In genomic region chr2:118606032-118606431, GRCm38 (mm10) we compare ENCODE assay signal across 8 mouse cellular contexts. TPM values are rescaled to one million over a fixed set of nuclear protein-coding genes. Genes with fewer than 3 reads are reported as not detected.
DNase-seq lines count a peak whose midpoint lies in the region; ATAC-seq and TF ChIP-seq lines count a peak whose summit lies in the region.

No protein-coding gene starts in this region.

- TF ChIP-seq POLR2A in kidney, adult 2 months (IDR thresholded peaks at IDR 0.05; ENCODE audit: low read depth, low read length) = no peak
- no peak for TF ChIP-seq POLR2A in ES-Bruce4 (IDR thresholded peaks at IDR 0.05; ENCODE audit: insufficient read depth, low read length)
- no peak for TF ChIP-seq POLR2A in lung, adult 2 months (IDR thresholded peaks at IDR 0.05; ENCODE audit: borderline replicate concordance, extremely low read depth, low read depth, low read length)

- no peak overlapping the region for H3K4me3 ChIP-seq in kidney, adult 2 months (ENCODE audit: insufficient read depth, low read depth, low read length)
- no peak overlapping the region for H3K4me3 ChIP-seq in kidney, embryonic 16.5 days (ENCODE audit: low read length)
- no peak overlapping the region for H3K4me3 ChIP-seq in ES-Bruce4 (ENCODE audit: low read depth, low read length)
- H3K4me3 ChIP-seq in lung, adult 2 months (replicated peaks; ENCODE audit: extremely low read depth, low read depth, low read length) = no peak overlapping the region

- ATAC-seq in kidney, embryonic 16.5 days (ENCODE audit: low FRiP score, low TSS enrichment) = no peak

- no peaks in the 10 kb centered on the region for H3K36me3 ChIP-seq in kidney, adult 2 months (ENCODE audit: control insufficient read depth, insufficient read depth, low read length)
- peaks cover 61% of the 10 kb centered on the region for H3K36me3 ChIP-seq in kidney, embryonic 16.5 days (ENCODE audit: insufficient read depth, low read length)
- peaks cover 80% of the 10 kb centered on the region for H3K36me3 ChIP-seq in ES-Bruce4 (ENCODE audit: control insufficient read depth, insufficient read depth, low read length, poor library complexity, severe bottlenecking)

- H3K27ac ChIP-seq in kidney, adult 2 months (ENCODE audit: insufficient read depth, low read depth, low read length) = no peak overlapping the region
- H3K27ac ChIP-seq in kidney, embryonic 16.5 days (ENCODE audit: low read length) = no peak overlapping the region
- no peak overlapping the region for H3K27ac ChIP-seq in ES-Bruce4 (ENCODE audit: insufficient read depth, low read length)

- peak; percentile 58 for DNase-seq in kidney, adult 2 months
- peak; percentile 79 for DNase-seq in ZHBTc4 (ENCODE audit: low read depth, low spot score)
- DNase-seq in gastrocnemius, postnatal 10 days = peak; percentile 50
- DNase-seq in lung, adult 2 months = peak; percentile 63
- peak; percentile 55 to 77 for DNase-seq in spleen, postnatal 4 days (ENCODE audit: low spot score in 2 of 2)
- DNase-seq in right cerebral cortex, postnatal 10 days (ENCODE audit: low spot score in 2 of 2) = no peak

- TF ChIP-seq CTCF in kidney, adult 2 months (conservative IDR thresholded peaks at IDR 0.05; ENCODE audit: insufficient read depth, insufficient read length, low read depth, low read length) = peak; percentile 84
- peak; percentile 65 for TF ChIP-seq CTCF in ES-Bruce4 (IDR thresholded peaks at IDR 0.05; ENCODE audit: low read depth, low read length)
- peak; percentile 74 for TF ChIP-seq CTCF in lung, adult 2 months (IDR thresholded peaks at IDR 0.05; ENCODE audit: insufficient read depth, low read length)

- 84% methylated on average over 2 of the region's 2 CpGs for WGBS in kidney, adult 2 months
- 82% methylated on average over 2 of the region's 2 CpGs for whole genome bisulfite sequencing in kidney, embryonic 16.5 days
- 86% methylated on average over 2 of the region's 2 CpGs for WGBS in lung, adult 2 months

- no peak for TF ChIP-seq EP300 in ES-Bruce4 (IDR thresholded peaks at IDR 0.05; ENCODE audit: insufficient read depth, low read depth, low read length)

- H3K9ac ChIP-seq in kidney, embryonic 16.5 days (replicated peaks; ENCODE audit: low read length) = no peak overlapping the region
- no peak overlapping the region for H3K9ac ChIP-seq in ES-Bruce4 (ENCODE audit: low read depth, poor library complexity, severe bottlenecking)

- no peaks in the 10 kb centered on the region; the same call in 1 of the 2 replicates for H3K9me3 ChIP-seq in kidney, embryonic 16.5 days (ENCODE audit: low read length)
- H3K9me3 ChIP-seq in ES-Bruce4 (replicated peaks; ENCODE audit: control insufficient read depth, insufficient read depth, low read length, poor library complexity, severe bottlenecking) = no peaks in the 10 kb centered on the region

- H3K4me2 ChIP-seq in kidney, embryonic 16.5 days (replicated peaks; ENCODE audit: low read depth, low read length) = no peak overlapping the region

- H3K4me1 ChIP-seq in kidney, adult 2 months (ENCODE audit: control insufficient read depth, insufficient read depth, low read length) = no peaks in the 10 kb centered on the region
- peaks cover 1% of the 10 kb centered on the region; the same call in 1 of the 2 replicates for H3K4me1 ChIP-seq in kidney, embryonic 16.5 days (ENCODE audit: insufficient read depth, low read length)
- H3K4me1 ChIP-seq in ES-Bruce4 (ENCODE audit: control insufficient read depth, insufficient read depth, low read length) = peaks cover under 1% of the 10 kb centered on the region
- H3K4me1 ChIP-seq in lung, adult 2 months (ENCODE audit: control insufficient read depth, insufficient read depth, low read length) = no peaks in the 10 kb centered on the region

- no peaks in the 10 kb centered on the region for H3K27me3 ChIP-seq in kidney, adult 2 months (replicated peaks; ENCODE audit: control insufficient read depth, insufficient read depth, low read length)
- no peaks in the 10 kb centered on the region for H3K27me3 ChIP-seq in kidney, embryonic 16.5 days (ENCODE audit: insufficient read depth, low read length)
- H3K27me3 ChIP-seq in ES-Bruce4 (ENCODE audit: control insufficient read depth, insufficient read depth, low read length, poor library complexity, severe bottlenecking) = no peaks in the 10 kb centered on the region

RNA-seq across cellular contexts. Expression of gene Bub1b, which starts 8.0 kb away (rescaled TPM):
- polyA plus RNA-seq in kidney, adult 2 months (2012; rRNA removed) = 0.68 and 0.72 TPM in 2 replicates
- polyA plus RNA-seq in kidney, embryonic 16.5 days (2015; fragmentation: Nextera tagmentation; extraction: Ambion mirVana) = 102 and 112 TPM in 2 replicates
- 189 TPM in 2 replicates for polyA plus RNA-seq in ES-Bruce4 (2011; ENCODE audit: insufficient read depth, insufficient read length, low read depth, missing spikeins)
- total RNA-seq in gastrocnemius, postnatal 10 days (2021) = 10 to 100 TPM in 1 of 2 experiments, 1 to 10 TPM in 1; 9.2 to 15.6 TPM
- 1.0 and 2.7 TPM in 2 replicates for polyA plus RNA-seq in lung, adult 2 months (2012; rRNA removed)

RNA-seq across cellular contexts. Expression of gene Bmf, which starts 56.5 kb away (rescaled TPM):
- polyA plus RNA-seq in kidney, adult 2 months (2012; rRNA removed) = 9.1 and 10.5 TPM in 2 replicates
- polyA plus RNA-seq in kidney, embryonic 16.5 days (2015; fragmentation: Nextera tagmentation; extraction: Ambion mirVana) = 7.6 and 9.9 TPM in 2 replicates
- 21.7 and 22.1 TPM in 2 replicates for polyA plus RNA-seq in ES-Bruce4 (2011; ENCODE audit: insufficient read depth, insufficient read length, low read depth, missing spikeins)
- 10 to 100 TPM; 14.5 to 15.7 TPM for total RNA-seq in gastrocnemius, postnatal 10 days (2021)
- 31.5 and 35.9 TPM in 2 replicates for polyA plus RNA-seq in lung, adult 2 months (2012; rRNA removed)

RNA-seq across cellular contexts. Expression of gene Pak6, which starts 57.1 kb away (rescaled TPM):
- 10.9 and 13.7 TPM in 2 replicates for polyA plus RNA-seq in kidney, adult 2 months (2012; rRNA removed)
- polyA plus RNA-seq in kidney, embryonic 16.5 days (2015; fragmentation: Nextera tagmentation; extraction: Ambion mirVana) = 0.60 and 1.4 TPM in 2 replicates
- 2.1 and 2.3 TPM in 2 replicates for polyA plus RNA-seq in ES-Bruce4 (2011; ENCODE audit: insufficient read depth, insufficient read length, low read depth, missing spikeins)
- total RNA-seq in gastrocnemius, postnatal 10 days (2021) = under 1 TPM; 0.33 to 0.43 TPM
- polyA plus RNA-seq in lung, adult 2 months (2012; rRNA removed) = 8.2 and 11.8 TPM in 2 replicates

Comparison
In these comparisons a context has a peak if more than half of its experiments do, and no peak if none do; other contexts are left out.
1. RNA of gene Bub1b, which starts 8.0 kb away (polyA plus RNA-seq): 189 TPM in ES-Bruce4 and 102 to 112 TPM in kidney, embryonic 16.5 days; 1.0 to 2.7 TPM in lung, adult 2 months and 0.68 to 0.72 TPM in kidney, adult 2 months; every median in the first group is over 10 times any median in the second.
2. DNase-seq: peak in kidney, adult 2 months (single experiment), ZHBTc4 (single experiment), gastrocnemius, postnatal 10 days (single experiment), lung, adult 2 months (single experiment) and spleen, postnatal 4 days (2 of 2); none in right cerebral cortex, postnatal 10 days (0 of 2).
3. Peak in every context shown above with its lines, with median percentiles within 50 percentile points of each other: CTCF ChIP-seq.